Mouse (Mus musculus) brain, embryonic 18.5 days (tissue): ENCODE measurements around the gene Iqschfp.

Experiments
- DNase-seq: peaks from one replicate; pipeline ENCODE4 v3.0.0-alpha.2; 2012; ENCODE audit warnings: low read depth, low spot score

Gene Iqschfp

GRCm38 (mm10) chr3:68335501-68335900, 443.5 kb downstream of the Iqschfp start:
- no peak for DNase-seq

- DNase-seq, result no peak
These were observed 458.6 kb downstream of the Iqschfp start for GRCm38 (mm10) chr3:68350624-68351023.

GRCm38 (mm10) chr3:68351461-68351860, 459.4 kb downstream of the Iqschfp start:
- DNase-seq, result no peak

DNA sequence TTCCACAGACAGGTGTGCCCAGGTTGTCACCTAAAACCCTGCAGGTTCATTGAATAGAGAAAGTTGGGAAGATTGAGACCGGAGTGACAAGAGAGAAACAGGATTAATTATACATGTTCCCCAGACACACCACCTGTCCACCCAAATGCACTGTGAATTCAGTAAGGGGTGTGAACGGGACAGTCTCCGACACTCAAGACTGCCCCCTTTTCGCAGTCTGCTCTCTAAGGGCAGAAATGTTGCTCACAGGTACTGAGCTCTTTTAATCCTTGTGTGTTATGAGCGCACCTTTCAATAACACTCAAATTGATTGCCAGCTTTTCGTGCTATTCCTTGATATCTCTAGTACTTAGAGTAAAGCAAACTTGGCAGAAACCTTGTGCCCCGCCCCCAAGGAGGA, 460.9 kb downstream of the Iqschfp start:
- DNase-seq, result no peak

- DNase-seq, result no peak
These were observed 461.5 kb downstream of the Iqschfp start for GRCm38 (mm10) chr3:68353492-68353891.

DNA sequence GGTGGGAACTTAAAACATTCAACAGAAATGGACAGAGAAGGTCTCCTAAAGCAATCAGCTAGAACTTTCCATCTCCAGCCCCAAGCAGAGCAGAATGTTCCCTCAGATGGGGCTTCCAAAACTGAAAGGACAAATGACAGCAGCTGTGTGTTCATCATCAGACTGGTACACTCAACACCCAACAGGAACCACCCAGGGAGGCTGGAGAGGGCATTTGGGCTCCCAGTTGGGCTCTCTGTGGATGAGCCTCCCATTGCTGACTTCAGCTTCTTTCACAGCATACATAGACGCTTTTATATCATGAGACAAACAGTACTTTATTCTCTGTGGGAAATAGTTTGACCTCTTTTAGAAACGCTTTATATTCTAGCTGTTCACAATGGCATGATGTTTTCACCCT, 464.5 kb downstream of the Iqschfp start:
- no peak for DNase-seq

- DNase-seq, result no peak
These were observed 476.0 kb downstream of the Iqschfp start for GRCm38 (mm10) chr3:68368029-68368428.

GRCm38 (mm10) chr3:68372925-68373324, 480.9 kb downstream of the Iqschfp start:
- no peak for DNase-seq

GRCm38 (mm10) chr3:68375100-68375508, 483.1 kb downstream of the Iqschfp start:
- no peak for DNase-seq

- no peak for DNase-seq
These were observed 485.6 kb downstream of the Iqschfp start for GRCm38 (mm10) chr3:68377452-68378198.

DNA sequence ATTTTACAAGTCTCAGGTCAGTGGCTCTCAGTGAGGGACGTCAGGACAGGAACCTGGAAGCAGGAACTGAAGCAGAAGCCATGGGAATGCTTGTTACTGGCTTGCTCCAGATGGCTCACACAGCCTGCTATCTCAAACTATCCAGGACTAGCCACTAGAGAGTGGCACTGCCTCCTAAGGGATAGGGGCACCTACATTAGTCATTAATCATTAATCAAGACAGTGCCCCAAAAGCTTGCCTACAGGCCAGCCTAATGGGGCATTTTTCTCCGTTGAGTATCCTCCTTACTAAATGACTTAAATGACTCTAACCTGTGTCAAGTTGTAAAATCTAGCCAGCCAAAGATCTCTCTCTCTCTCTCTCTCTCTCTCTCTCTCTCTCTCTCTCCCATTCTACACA, 486.8 kb downstream of the Iqschfp start:
- DNase-seq, result no peak

DNA sequence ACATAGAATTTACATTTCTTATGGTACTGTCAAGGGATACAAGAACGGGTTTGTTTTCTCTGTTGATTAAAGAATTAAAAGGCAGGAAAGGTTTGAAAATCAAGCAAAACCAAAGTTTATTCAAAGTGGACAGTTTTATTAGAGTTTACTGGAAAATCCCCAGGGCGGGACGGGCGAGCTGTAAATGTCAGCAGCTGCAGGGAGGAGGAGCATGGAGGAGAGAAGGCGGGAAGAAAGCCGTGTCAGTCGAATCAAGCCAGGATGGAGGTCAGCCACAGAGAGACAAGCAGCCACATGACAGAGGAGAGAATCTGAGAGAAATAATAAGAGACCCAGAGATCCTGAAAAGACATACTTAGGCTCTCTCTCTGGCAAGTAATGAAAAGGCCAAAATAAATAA, 487.2 kb downstream of the Iqschfp start:
- no peak for DNase-seq

GRCm38 (mm10) chr3:68383672-68384071, 491.6 kb downstream of the Iqschfp start:
- no peak for DNase-seq

DNA sequence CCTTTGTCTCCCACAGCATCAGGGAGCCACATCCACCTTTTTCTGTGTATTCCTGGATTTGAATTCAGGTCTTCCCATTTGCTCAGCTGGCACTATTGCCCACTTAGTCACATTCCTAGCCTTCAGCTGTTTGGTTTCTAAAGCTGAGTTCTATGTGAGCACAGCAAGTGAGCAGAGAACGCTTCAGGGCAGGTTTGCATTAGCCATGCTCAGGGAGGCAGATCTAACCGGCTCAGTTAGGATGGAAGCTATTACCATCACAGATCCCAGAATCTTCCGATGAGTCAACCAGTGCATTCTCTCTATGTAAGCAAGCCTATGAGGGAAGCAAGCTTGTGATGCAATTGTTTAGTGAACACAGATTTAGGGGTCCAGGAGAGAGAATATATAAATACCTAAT, 493.5 kb downstream of the Iqschfp start:
- no peak for DNase-seq

- DNase-seq, result no peak
These were observed 496.0 kb downstream of the Iqschfp start for GRCm38 (mm10) chr3:68388023-68388422.

- no peak for DNase-seq
These were observed 501.5 kb downstream of the Iqschfp start for GRCm38 (mm10) chr3:68393578-68393977.

DNA sequence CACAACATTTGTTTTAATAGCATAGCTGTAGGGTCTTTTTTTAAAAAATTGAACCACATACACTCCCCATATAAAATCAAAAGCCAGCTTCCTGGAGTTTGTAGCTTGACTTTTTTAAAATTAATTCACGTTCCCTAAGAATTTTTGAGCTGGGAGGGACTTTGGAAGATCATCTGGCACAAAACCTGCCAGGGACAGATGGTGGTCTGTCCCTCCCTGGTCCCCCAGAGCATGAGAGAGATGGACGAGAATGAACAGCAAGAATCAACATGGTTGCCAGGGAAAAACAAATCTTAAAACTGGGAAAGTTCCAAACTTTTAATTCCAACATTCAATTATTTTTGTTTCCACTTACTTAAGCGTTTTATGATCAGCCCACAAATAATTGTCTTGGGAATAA, 506.7 kb downstream of the Iqschfp start:
- DNase-seq, result no peak

DNA sequence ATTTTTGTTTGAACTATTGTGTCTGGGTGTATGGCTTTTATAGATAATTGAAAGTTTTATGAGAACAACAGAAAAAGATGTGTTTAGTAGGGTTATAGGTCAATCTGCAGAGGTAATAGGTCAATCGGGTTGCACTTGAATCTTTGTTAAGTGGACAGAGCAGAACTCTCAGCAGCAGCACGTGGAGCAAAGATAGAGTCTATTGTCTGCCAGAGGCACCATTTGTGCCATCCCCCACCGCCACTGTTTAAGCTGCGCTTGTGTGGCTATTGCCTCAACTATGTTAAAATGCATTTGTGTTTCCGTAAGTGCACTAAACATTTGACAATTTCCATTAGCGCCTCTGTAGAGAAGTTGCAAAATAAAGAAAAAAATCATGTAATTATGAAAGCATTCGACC, 508.1 kb downstream of the Iqschfp start:
- DNase-seq, result no peak

- no peak for DNase-seq
These were observed 511.3 kb downstream of the Iqschfp start for GRCm38 (mm10) chr3:68403343-68403742.

GRCm38 (mm10) chr3:68403783-68404217, 511.8 kb downstream of the Iqschfp start:
- peak; percentile 30 for DNase-seq

- DNase-seq, result no peak
These were observed 513.7 kb downstream of the Iqschfp start for GRCm38 (mm10) chr3:68405724-68406123.

- DNase-seq, result no peak
These were observed 520.2 kb downstream of the Iqschfp start for GRCm38 (mm10) chr3:68412262-68412661.

- no peak for DNase-seq
These were observed 527.8 kb downstream of the Iqschfp start for GRCm38 (mm10) chr3:68419792-68420191.

- DNase-seq, result no peak
These were observed 528.9 kb downstream of the Iqschfp start for GRCm38 (mm10) chr3:68420927-68421326.
